Mouse (Mus musculus) cerebellum, adult 2 months (tissue): ENCODE measurements around the gene Tnfsf13. TPM values are rescaled to one million over a fixed set of nuclear protein-coding genes. Genes with fewer than 3 reads are reported as not detected.
A peak's percentile ranks its signal among the peaks of the same experiment; 100 is the strongest.

Experiments
- DNase-seq, 2 experiments: peaks; one replicate each; pipeline ENCODE4 v3.0.0; 2021
- H3K27ac ChIP-seq: fragments of 200-500 bp; 2 replicates; pipeline ENCODE4 v1.5.1; 2012; ENCODE audit warnings: low read length, control low read depth, inconsistent platforms; ENCODE audit not compliant: insufficient read depth
- H3K27me3 ChIP-seq: fragments of 200-500 bp; 2 replicates; pipeline ENCODE4 v1.6.1; 2012; ENCODE audit warnings: inconsistent platforms, mild to moderate bottlenecking, low read length, moderate library complexity; ENCODE audit not compliant: control insufficient read depth, insufficient read depth
- H3K4me1 ChIP-seq: fragments of 200-500 bp; 2 replicates; pipeline ENCODE4 v1.6.1; 2011; ENCODE audit warnings: low read length; ENCODE audit not compliant: control insufficient read depth, insufficient read depth
- H3K4me3 ChIP-seq: fragments of 200-500 bp; replicated peaks from 2 replicates; pipeline ENCODE3; 2011; ENCODE audit warnings: mild to moderate bottlenecking, low read depth, low read length, control low read depth; ENCODE audit not compliant: insufficient read depth
- CTCF ChIP-seq: fragments of 200-500 bp; IDR thresholded peaks from 2 replicates; pipeline ENCODE4 v1.5.1; 2011; ENCODE audit warnings: low read depth, mild to moderate bottlenecking, control low read depth, low read length, moderate library complexity, borderline replicate concordance; ENCODE audit not compliant: insufficient read depth
- POLR2A ChIP-seq: fragments of 200-500 bp; IDR thresholded peaks from 2 replicates; pipeline ENCODE4 v1.6.1; 2011; ENCODE audit warnings: low read length, control low read depth, borderline replicate concordance; ENCODE audit not compliant: insufficient read depth
- WGBS: fragments of 180-500 bp; shearing (Covaris S2); methylation state at CpG from one replicate; pipeline ENCODE4 v1.1.7; 2018; 5-methylcytosine and 5-hydroxymethylcytosine counted together
- polyA plus RNA-seq: library from polyadenylated mRNA; depleted of rRNA; stranded (reverse); fragments of >200 nt; gene quantifications from 2 replicates; pipeline ENCODE4 v1.2.3, GENCODE M21; 2012

Gene Tnfsf13
- polyA plus RNA-seq, 1 experiment = 4.8 TPM

DNA sequence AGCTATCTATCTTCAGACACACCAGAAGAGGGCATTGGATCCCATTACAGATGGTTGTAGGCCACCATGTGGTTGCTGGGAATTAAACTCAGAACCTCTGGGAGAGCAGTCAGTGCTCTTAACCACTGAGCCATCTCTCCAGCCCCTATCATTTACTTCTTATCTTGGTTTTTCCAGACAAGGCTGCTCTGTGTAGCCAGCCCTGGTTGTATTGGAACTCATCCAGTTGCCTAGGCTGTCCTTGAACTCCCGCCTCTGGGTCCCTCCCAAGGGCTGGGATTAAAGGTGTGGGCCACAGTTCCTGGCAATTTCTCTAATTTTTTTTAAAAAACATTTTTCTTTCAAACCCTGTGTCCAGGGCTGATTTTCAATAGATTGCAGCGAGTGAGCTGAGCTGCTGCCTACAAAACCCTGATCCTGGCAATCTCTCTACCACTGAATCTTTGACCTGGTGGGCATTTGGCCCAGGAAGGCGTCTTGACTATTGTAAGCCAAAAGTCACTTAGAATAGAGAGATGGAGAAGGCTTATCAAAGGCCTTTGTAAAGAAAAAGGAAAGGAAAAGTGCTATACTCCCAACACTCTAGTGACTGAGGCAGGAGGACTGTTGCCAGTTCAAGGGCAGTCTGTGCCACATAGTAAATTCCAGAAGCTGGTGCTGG is 24.2 kb downstream of the Tnfsf13 start:
- H3K4me3 ChIP-seq = peak overlapping the region; percentile 85
- TF ChIP-seq POLR2A (no peak), CTCF (no peak)
- no peak overlapping the region for H3K27ac ChIP-seq
- no peaks in the 10 kb centered on the region for H3K27me3 ChIP-seq
- H3K4me1 ChIP-seq = 0 out of 2 replicates have a peak, but pooled peaks cover 3% of the 10 kb centered on the region
- DNase-seq = no peak
- 34% methylated on average over 3 of the region's 3 CpGs for WGBS

- Histone ChIP-seq H3K4me1 (0 out of 2 replicates have a peak, but pooled peaks cover 5% of the 10 kb centered on the region), H3K27ac (no peak overlapping the region), H3K27me3 (no peaks in the 10 kb centered on the region), H3K4me3 (no peak overlapping the region)
- TF ChIP-seq POLR2A = no peak
- no peak for TF ChIP-seq CTCF
- DNase-seq = no peak
- WGBS = 79% methylated on average over 15 of the region's 15 CpGs
Observed at GRCm38 (mm10) chr11:69657462-69657881, 28.1 kb downstream of the Tnfsf13 start.

GRCm38 (mm10) chr11:69656617-69657461 is 28.7 kb downstream of the Tnfsf13 start:
- no peak overlapping the region for H3K27ac ChIP-seq
- peak; percentile 41 to 62 for DNase-seq
- TF ChIP-seq POLR2A (no peak), CTCF (peak; percentile 74)
- 0 out of 2 replicates have a peak, but pooled peaks cover 5% of the 10 kb centered on the region for H3K4me1 ChIP-seq
- no peaks in the 10 kb centered on the region for H3K27me3 ChIP-seq
- no peak overlapping the region for H3K4me3 ChIP-seq
- WGBS = 76% methylated on average over 10 of the region's 10 CpGs

DNA sequence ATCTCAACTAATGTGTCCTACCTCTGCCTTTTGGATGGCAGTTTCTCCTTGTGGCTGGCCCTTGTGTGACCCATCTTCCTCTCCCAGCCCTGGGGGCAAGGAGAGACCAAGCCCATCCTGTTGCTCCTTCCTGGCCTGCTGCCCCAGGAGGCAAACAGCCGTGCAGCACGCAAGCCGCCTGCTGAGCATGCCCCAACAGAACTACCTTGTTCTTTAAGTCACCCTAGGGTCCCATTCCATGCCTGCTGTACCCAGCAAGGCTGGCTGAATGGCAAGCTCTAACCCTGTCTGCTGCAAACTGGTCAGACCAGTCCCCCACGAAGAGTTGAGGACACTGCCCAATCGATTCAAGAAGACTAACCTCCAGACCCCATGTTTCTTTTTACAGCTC is 29.5 kb downstream of the Tnfsf13 start:
- 67% methylated on average over 5 of the region's 5 CpGs for WGBS
- no peak for DNase-seq
- Histone ChIP-seq H3K27ac (no peak overlapping the region), H3K4me3 (no peak overlapping the region), H3K4me1 (0 out of 2 replicates have a peak, but pooled peaks cover 5% of the 10 kb centered on the region), H3K27me3 (no peaks in the 10 kb centered on the region)
- TF ChIP-seq CTCF = no peak
- TF ChIP-seq POLR2A = no peak

GRCm38 (mm10) chr11:69655264-69656064 is 30.1 kb downstream of the Tnfsf13 start, which contains the start of gene Sox15:
Gene Sox15 (plus strand): TSS chr11:69655314.
- Histone ChIP-seq H3K4me3 (peak within 1 kb of the TSS; percentile 16), H3K27me3 (no peaks in the 10 kb centered on the region), H3K27ac (no peak within 1 kb of the TSS), H3K4me1 (0 out of 2 replicates have a peak, but pooled peaks cover 5% of the 10 kb centered on the region)
- TF ChIP-seq POLR2A = no peak
- TF ChIP-seq CTCF = peak; percentile 81
- 16% methylated on average over 34 of the region's 34 CpGs for WGBS
- DNase-seq = peak; percentile 69 to 79

DNA sequence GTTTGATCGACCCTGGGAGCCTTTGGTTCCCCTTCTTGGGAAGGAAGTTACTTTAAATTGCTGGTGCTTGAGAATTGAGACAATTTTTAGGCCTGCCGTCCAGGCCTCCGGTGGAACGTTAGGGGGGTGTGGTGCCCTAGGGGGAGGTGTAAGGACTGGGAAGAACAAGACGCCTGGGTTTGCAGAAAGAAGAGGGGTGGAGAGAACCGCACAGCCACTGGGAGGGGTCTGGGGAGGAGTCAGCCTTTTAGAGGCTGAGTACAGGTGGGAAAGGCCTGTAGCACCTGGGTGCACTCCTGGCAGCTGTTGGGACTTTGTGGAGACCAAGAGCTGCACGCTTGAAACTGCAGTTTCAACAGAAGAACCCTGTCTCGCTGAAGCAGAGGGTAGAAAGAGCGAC is 30.8 kb downstream of the Tnfsf13 start:
- Histone ChIP-seq H3K27ac (no peak overlapping the region), H3K4me3 (no peak overlapping the region), H3K27me3 (no peaks in the 10 kb centered on the region), H3K4me1 (0 out of 2 replicates have a peak, but pooled peaks cover 5% of the 10 kb centered on the region)
- DNase-seq = no peak
- TF ChIP-seq CTCF (no peak), POLR2A (no peak)
- 55% methylated on average over 9 of the region's 9 CpGs for WGBS

- H3K4me3 ChIP-seq = no peak overlapping the region
Observed at GRCm38 (mm10) chr11:69653399-69653798, 32.2 kb downstream of the Tnfsf13 start.

More at GRCm38 (mm10) chr11:69653399-69653798, 32.2 kb downstream of the Tnfsf13 start:
- Histone ChIP-seq H3K4me1 (0 out of 2 replicates have a peak, but pooled peaks cover 5% of the 10 kb centered on the region), H3K27ac (no peak overlapping the region), H3K27me3 (no peaks in the 10 kb centered on the region)
- TF ChIP-seq CTCF (no peak), POLR2A (no peak)
- WGBS = 60% methylated on average over 5 of the region's 5 CpGs
- no peak for DNase-seq
